Mouse (Mus musculus) intestine, postnatal 0 days (tissue): ENCODE measurements around the gene Ccdc85a. TPM values are rescaled to one million over a fixed set of nuclear protein-coding genes. Genes with fewer than 3 reads are reported as not detected.

ENCODE experiments used
- ATAC-seq: fragments of 200-750 bp; cut with Nextera tagmentation; 2 replicates; pipeline ENCODE4 v1.8.0; 2017; ENCODE audit warnings: mild to moderate bottlenecking, moderate TSS enrichment, moderate library complexity
- H3K27ac ChIP-seq: fragments of 300-500 bp; sonication (generic); 2 replicates; pipeline ENCODE4 v1.5.1; 2014; ENCODE audit warnings: mild to moderate bottlenecking, low read depth, low read length, moderate library complexity
- H3K27me3 ChIP-seq: fragments of 300-500 bp; sonication (generic); replicated peaks from 2 replicates; pipeline ENCODE4 v1.6.1; 2014; ENCODE audit warnings: low read length, mixed read lengths; ENCODE audit not compliant: control insufficient read depth, insufficient read depth
- H3K36me3 ChIP-seq: fragments of 300-500 bp; sonication (generic); 2 replicates; pipeline ENCODE4 v1.6.1; 2014; ENCODE audit warnings: mild to moderate bottlenecking, moderate library complexity; ENCODE audit not compliant: control insufficient read depth, insufficient read depth
- H3K4me1 ChIP-seq: fragments of 300-500 bp; sonication (generic); replicated peaks from 2 replicates; pipeline ENCODE4 v1.6.1; 2014; ENCODE audit warnings: antibody characterized with exemption, low read length, mixed read lengths; ENCODE audit not compliant: control insufficient read depth, insufficient read depth
- H3K4me2 ChIP-seq: fragments of 300-500 bp; sonication (generic); replicated peaks from 2 replicates; pipeline ENCODE4 v1.6.1; 2014; ENCODE audit warnings: low read depth, mild to moderate bottlenecking, moderate library complexity
- H3K4me3 ChIP-seq: fragments of 300-500 bp; sonication (generic); 2 replicates; pipeline ENCODE4 v1.5.1; 2014; ENCODE audit warnings: low read depth, low read length
- H3K9ac ChIP-seq: fragments of 300-500 bp; sonication (generic); 2 replicates; pipeline ENCODE4 v1.6.1; 2014; ENCODE audit warnings: mild to moderate bottlenecking, low read depth, low read length
- H3K9me3 ChIP-seq: fragments of 300-500 bp; sonication (generic); 2 replicates; pipeline ENCODE4 v1.6.1; 2016; ENCODE audit warnings: mixed run types; ENCODE audit not compliant: control insufficient read depth
- CTCF ChIP-seq: sonication (generic); IDR thresholded peaks from 2 replicates; pipeline ENCODE4 v1.5.1; 2016; ENCODE audit warnings: low read depth, mild to moderate bottlenecking, control low read depth, antibody characterized with exemption, moderate library complexity
- whole genome bisulfite sequencing: fragments of 180-500 bp; shearing (Covaris S2); extraction: QIAGEN DNeasy Blood & Tissue Kit; methylation state at CpG from one replicate; pipeline ENCODE4 v1.1.7; 2014; 5-methylcytosine and 5-hydroxymethylcytosine counted together
- polyA plus RNA-seq: library from polyadenylated mRNA; unstranded; fragments of >200 nt; fragmentation: Nextera tagmentation; extraction: Ambion mirVana; gene quantifications from 2 replicates; pipeline ENCODE4 v1.2.1, GENCODE M21; 2015

The Ccdc85a gene
- polyA plus RNA-seq, 1 experiment from 2014 or later: 0.53 TPM

DNA sequence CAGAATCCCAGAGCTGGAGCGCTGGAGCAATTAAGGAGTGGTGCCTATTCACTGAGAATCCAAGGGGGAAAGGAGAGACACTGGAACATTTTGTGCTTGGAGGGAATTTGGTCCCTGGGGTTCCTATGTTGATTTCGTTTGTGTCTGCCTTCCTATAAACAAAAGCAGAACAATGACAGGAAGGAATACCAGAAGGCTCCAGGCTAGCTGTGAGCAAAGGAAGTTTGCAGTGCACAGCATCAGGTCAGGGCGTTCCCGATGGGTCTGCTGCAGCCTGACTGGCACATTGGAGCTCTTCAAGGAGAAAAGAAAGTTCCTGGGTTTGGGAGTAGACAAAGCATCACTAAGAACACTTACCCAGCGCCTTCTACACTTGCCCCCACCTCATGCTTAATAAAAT, 1.9 kb downstream of the Ccdc85a start:
- no peak for ATAC-seq
- TF ChIP-seq CTCF: no peak
- WGBS: 19% methylated on average over 5 of the region's 5 CpGs
- Histone ChIP-seq H3K27ac (no peak overlapping the region), H3K27me3 (peaks cover 24% of the 10 kb centered on the region), H3K36me3 (no peaks in the 10 kb centered on the region), H3K4me2 (no peak overlapping the region; the same call in 1 of the 2 replicates), H3K9ac (no peak overlapping the region), H3K4me1 (no peaks in the 10 kb centered on the region), H3K4me3 (no peak overlapping the region), H3K9me3 (no peaks in the 10 kb centered on the region)

DNA sequence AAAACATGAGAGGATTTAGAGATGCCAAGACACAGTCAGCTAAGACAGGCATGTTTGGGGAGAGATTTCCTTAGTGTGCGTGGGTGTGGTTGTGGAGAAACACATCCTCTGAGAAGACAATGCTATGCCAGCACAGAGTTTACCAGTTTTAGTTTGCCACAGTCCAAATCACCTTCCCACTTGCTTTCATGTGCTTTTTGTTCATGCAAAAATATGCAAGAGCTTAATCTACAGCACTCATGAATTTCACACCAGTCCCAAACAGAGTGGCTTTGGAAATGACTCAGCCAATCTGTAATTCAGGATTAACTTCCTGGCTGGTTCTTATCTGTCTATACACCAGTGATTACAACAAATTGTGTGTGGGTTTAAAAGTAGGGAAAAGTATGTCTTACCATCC, 11.7 kb downstream of the Ccdc85a start:
- WGBS: 81% methylated on average over 1 of the region's 1 CpGs
- Histone ChIP-seq H3K9ac (no peak overlapping the region), H3K9me3 (no peaks in the 10 kb centered on the region), H3K4me3 (no peak overlapping the region), H3K27me3 (no peaks in the 10 kb centered on the region), H3K36me3 (no peaks in the 10 kb centered on the region), H3K4me2 (no peak overlapping the region), H3K27ac (no peak overlapping the region), H3K4me1 (no peaks in the 10 kb centered on the region)
- no peak for TF ChIP-seq CTCF
- no peak for ATAC-seq

GRCm38 (mm10) chr11:28556420-28556819, 27.7 kb downstream of the Ccdc85a start:
- H3K9ac ChIP-seq: no peak overlapping the region
- no peaks in the 10 kb centered on the region for H3K9me3 ChIP-seq
- H3K27ac ChIP-seq: no peak overlapping the region
- no peaks in the 10 kb centered on the region for H3K36me3 ChIP-seq
- H3K27me3 ChIP-seq: no peaks in the 10 kb centered on the region
- no peaks in the 10 kb centered on the region for H3K4me1 ChIP-seq
- H3K4me2 ChIP-seq: no peak overlapping the region
- ATAC-seq: no peak
- TF ChIP-seq CTCF: no peak
- H3K4me3 ChIP-seq: no peak overlapping the region

DNA sequence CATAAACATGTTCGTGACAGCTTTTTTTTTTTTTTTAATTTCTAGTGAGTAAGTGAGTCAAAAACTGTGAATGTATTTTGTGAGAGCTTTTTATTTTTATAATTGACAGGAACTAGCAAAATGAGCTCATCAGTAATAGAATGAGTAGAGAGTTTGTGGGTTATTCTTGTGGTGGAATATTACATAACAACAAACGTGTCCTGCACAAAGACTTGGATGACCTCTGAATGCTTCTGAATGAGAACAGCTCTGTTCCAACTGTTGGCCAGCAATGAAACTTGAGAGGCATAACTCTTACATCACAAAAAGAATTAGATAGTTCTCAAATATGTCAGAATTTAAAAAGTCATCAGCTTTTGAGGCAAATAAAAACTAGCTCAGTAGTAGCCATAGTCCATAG, 40.7 kb downstream of the Ccdc85a start:
- 79% methylated on average over 2 of the region's 2 CpGs for WGBS
- H3K27me3 ChIP-seq: no peaks in the 10 kb centered on the region
- no peak for TF ChIP-seq CTCF
- H3K27ac ChIP-seq: no peak overlapping the region
- no peak overlapping the region for H3K4me3 ChIP-seq
- H3K4me1 ChIP-seq: no peaks in the 10 kb centered on the region
- no peak overlapping the region for H3K9ac ChIP-seq
- no peaks in the 10 kb centered on the region for H3K9me3 ChIP-seq
- ATAC-seq: no peak
- H3K4me2 ChIP-seq: no peak overlapping the region
- no peaks in the 10 kb centered on the region for H3K36me3 ChIP-seq

GRCm38 (mm10) chr11:28541307-28541706, 42.8 kb downstream of the Ccdc85a start:
- 83% methylated on average over 1 of the region's 1 CpGs for WGBS
- no peak for ATAC-seq
- TF ChIP-seq CTCF: no peak

GRCm38 (mm10) chr11:28533286-28533685, 50.8 kb downstream of the Ccdc85a start:
- no peak overlapping the region for H3K4me2 ChIP-seq
- no peaks in the 10 kb centered on the region for H3K9me3 ChIP-seq
- ATAC-seq: no peak
- H3K27ac ChIP-seq: no peak overlapping the region
- no peaks in the 10 kb centered on the region for H3K27me3 ChIP-seq
- H3K4me3 ChIP-seq: no peak overlapping the region
- 86% methylated on average over 2 of the region's 2 CpGs for WGBS
- no peak for TF ChIP-seq CTCF
- H3K36me3 ChIP-seq: no peaks in the 10 kb centered on the region
- H3K9ac ChIP-seq: no peak overlapping the region
- no peaks in the 10 kb centered on the region for H3K4me1 ChIP-seq

More at GRCm38 (mm10) chr11:28541307-28541706, 42.8 kb downstream of the Ccdc85a start:
- Histone ChIP-seq H3K4me1 (no peaks in the 10 kb centered on the region), H3K4me3 (no peak overlapping the region), H3K4me2 (no peak overlapping the region), H3K27me3 (no peaks in the 10 kb centered on the region), H3K27ac (no peak overlapping the region), H3K9ac (no peak overlapping the region), H3K36me3 (no peaks in the 10 kb centered on the region), H3K9me3 (no peaks in the 10 kb centered on the region)

DNA sequence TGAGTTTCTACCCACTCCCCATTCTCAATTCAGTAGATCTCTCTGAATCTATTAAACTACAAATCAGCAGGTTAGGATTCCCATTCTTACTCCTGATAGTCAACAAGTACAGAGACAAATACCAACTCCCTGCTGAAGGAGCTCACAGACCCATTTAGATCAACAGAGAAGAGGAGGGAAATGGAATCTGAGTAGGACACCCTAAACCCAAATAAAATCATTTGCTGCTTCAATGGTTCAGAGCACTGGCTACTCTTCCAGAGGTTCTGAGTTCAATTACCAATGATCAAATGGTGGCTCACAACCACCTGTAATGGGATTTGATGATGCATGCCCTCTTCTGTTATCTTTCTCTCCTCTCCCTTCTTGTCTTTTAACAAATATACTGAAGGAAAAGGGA, 82.9 kb downstream of the Ccdc85a start:
- Histone ChIP-seq H3K9ac (no peak overlapping the region), H3K4me2 (no peak overlapping the region), H3K4me3 (no peak overlapping the region), H3K27me3 (no peaks in the 10 kb centered on the region), H3K27ac (no peak overlapping the region), H3K36me3 (no peaks in the 10 kb centered on the region), H3K4me1 (no peaks in the 10 kb centered on the region), H3K9me3 (no peaks in the 10 kb centered on the region)
- no peak for TF ChIP-seq CTCF
- no peak for ATAC-seq
